Mouse (Mus musculus) brain, adult 10 weeks (tissue): ENCODE data around the gene Sacs. TPM values are rescaled to one million over a fixed set of nuclear protein-coding genes. Genes with fewer than 3 reads are reported as not detected.

ENCODE experiments used
- polyA plus RNA-seq: library from polyadenylated mRNA; stranded (reverse); fragments of 350-450 nt; fragmentation: Illumina TruSeq; extraction: RNeasy Lipid Tissue Mini Kit (QIAGEN cat#74804); gene quantifications from one replicate; pipeline ENCODE4 v1.2.3, GENCODE M21; 2015; ENCODE audit warnings: low read depth, low replicate concordance

Gene Sacs
- 21.6 TPM for polyA plus RNA-seq

DNA sequence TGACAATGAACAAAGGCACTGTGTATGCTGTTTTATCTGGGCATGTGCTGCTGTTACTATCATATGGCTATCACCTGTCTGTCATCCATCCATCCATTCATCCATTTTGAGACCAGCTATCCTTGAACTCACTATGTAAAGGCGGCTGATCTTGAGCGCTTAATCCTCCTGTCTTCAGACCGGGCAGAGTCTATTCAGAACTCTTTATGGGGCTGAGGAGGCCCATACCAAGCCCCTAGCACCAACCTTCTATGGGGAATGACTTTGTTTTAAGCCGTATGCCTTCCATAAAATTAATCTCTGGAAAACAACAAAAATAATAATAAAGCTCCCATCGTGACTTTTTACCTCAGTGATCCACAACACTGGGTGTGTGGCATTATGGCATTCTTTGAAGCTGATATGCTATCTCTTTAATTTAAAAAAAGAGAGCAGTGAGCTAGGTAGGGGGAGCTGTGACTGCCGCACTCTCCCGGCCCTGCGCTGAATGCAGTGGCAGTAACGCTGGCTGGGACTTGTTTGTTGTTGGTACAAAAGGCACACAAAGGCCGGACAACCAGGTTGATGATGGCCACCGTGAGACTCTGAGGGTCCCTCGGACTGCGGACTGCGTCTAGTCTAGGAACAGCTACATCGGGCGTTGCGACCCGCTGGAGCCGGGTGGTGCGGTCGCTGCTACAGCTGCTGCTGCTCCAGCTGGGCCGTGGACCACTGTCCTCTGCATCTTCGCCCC, at the start of gene Sacs:
Sacs (plus strand) TSS at position 464 of the 733 bp plus-strand sequence.

GRCm38 (mm10) chr14:61258352-61258751, 120.1 kb downstream of the Sacs start, which contains the start of gene Sgcg:
TSS of gene Sgcg (minus strand) at chr14:61258490.

Other genes starting within 250 kb of the Sacs start
- gene Tnfrsf19, start 92.0 kb upstream of the Sacs start, polyA plus RNA-seq = 43.9 TPM
- gene Sgcg, start 120.0 kb downstream of the Sacs start, polyA plus RNA-seq = not detected
- 0.62 TPM for gene Arl11, start 171.3 kb downstream of the Sacs start, polyA plus RNA-seq
- 4.7 TPM for gene Ebpl, start 222.0 kb downstream of the Sacs start, polyA plus RNA-seq